Mouse (Mus musculus) urinary bladder, postnatal 10 days (tissue): ENCODE data around the gene Arhgdib.

Experiments
- DNase-seq: peaks from one replicate; pipeline ENCODE4 v3.0.0; 2022; ENCODE audit warnings: low spot score

Arhgdib gene

DNA sequence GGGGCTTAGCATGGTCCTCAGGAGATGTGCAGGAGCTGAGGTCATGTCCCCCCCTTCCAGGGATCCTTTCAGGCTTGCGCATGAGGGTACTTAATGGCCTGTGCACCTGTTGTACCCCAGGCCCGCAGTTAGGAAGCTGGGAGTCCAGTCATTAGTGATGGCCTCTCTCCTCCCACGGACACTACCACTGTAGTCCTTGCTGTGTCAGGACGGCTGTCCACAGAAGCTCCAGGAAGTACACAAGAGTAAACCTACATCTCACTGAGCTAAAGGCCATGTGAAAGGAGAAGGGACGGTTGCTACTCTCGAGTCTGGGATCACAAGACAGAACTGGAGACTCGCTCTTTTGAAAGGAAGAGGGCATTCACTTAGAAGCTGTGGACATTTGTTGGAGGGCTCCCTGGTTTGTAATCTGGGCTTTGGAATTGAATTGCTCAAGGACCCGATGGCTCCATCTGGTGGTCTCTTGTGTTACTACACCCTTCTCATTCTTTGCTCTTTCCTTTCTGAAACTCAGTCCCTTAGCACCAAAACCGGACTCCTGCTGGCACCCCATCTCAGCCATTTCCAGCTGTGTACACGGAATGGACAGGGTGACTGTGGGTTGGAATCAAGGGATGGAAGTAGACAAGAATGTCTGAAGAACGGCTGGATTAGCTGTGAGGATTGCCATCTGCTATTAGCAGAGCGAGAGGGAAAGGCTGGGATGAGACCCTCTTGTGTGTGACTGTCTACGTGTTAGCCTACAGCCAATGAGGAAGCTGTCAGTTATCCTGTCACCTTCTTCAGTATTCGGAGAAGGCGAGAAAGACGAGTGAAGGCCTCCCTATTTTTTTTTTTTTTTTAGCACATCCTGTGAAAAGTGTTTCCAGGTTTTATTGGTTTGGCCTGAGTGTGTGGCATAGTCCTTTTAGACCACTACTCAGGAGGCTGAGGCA, 21.1 kb downstream of the Arhgdib start:
- peak; percentile 24 for DNase-seq

DNA sequence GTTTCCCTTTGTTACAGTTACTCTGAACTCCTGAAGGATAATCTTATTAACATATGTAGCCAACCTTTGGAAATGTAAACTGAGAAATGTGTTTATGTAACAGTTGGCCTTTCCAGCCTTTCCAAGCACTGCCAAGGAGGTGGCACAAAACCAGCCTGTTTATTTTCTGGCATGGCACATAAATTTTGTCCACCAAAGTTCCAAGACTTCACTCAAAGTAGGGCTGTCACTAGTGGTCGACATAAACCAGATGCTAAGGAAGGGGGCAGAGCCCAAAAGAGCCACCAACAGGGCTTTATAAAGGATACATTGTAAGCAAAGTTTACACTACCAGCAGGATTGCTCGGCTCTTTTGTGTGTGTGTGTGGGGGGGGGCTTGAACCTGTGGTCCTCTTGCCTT, 23.8 kb downstream of the Arhgdib start:
- DNase-seq, result no peak

DNA sequence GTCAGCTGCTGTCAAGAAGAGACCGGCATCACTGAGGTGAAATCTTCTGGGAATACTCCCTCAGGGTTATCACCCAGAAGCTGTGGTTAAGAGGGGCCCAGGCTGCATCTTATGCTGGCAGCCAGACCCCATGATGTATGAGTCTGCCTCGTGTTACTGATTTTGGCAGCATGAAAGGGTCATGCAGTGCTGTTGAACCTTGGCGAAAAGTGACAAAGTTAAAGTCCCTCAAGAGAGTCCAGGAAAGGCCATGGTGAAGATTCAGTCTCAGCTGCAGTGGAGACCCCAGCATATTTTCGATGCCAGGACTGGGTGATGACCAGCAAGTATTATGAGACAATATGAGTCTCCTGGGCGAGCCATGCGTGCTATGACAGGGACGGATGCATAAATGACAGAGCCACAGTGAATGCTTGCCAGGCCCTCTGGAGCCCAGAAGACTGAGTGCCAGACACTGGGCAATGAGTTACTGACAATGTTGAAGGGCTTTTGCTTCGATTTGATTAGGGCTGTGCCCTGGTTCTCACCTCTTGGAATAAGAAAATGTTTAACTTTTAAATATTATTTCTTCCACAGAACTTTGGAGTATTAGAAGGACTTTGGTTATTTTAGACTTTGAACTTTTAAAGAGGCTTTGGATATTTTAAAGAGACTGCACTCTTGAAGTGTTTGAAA, 25.8 kb downstream of the Arhgdib start:
- no peak for DNase-seq

DNA sequence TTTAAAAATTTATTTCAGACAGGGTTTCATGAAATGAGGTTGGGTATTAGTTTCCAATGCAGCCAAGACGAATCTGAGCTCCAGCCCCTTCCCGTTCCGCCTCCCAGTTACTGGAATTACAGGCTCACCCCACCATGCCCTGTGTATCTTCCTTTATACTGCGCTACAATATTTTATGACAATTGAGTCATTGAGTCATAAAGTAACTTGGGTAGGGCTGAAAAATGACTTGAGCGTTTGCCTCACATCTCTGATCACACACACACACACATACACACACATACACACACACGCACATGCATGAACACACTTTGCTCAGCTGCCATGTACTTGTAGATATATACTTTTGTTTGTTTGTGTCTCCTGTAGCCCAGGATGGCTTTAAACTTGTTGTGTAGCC, 27.5 kb downstream of the Arhgdib start:
- no peak for DNase-seq

DNA sequence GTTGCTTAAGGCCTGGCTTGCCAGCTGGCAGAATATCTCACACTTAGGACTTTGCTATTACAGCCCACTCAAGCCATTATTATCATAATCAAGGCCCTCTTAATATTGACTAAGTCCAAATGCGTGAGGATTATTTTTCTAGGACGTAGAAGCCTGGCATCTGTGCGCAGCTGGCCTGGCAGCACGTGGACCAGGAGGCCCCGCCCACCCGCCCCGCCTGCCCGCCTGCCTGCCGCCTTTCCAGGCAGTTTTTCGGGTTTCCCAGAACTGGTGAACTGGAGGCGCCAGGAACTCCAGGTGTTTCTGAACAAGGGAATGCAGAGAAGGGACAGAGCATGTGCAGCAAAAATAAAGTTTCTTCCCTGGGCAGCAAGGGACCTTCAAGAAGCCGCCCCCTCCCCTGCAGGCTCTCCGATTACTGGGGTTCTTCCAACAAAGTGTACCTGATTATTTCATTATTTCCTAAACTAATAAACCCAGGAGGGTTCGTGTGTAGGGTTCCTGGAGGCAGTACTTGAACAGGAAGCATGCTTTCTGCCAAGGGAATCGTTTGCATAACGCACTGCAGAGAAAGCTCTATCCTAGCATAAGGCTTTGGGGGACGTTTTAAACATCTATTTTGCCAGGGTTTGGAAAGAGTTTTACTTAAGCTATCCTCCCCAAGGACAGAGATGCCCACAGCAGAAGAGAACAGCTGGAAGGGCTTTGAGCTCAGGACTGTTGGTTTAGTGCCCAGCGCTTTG, 28.1 kb downstream of the Arhgdib start:
- DNase-seq, result no peak

DNA sequence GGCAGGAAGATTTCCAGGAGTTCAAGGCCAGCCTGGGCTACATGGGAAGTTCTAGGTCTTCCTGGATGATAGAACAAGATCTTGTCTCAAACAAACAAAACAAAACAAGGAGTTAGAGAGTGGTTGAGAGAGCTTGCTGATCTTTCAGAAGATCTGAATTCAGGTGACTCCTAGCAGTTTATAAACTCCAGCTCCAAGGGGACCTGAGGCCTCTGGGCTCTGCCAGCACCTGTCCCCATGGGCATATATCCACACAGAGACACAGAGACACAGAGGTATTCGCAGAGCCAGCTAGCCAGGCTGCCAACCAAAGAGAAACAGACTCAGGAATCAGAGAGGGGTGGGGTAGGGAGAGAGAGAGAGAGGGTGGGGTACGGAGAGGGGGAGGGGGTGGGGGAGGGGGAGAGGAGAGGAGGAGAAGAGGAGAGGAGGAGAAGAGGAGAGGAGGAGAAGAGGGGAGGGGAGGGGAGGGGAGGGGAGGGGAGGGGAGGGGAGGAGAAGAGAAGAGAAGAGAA, 28.9 kb downstream of the Arhgdib start:
- no peak for DNase-seq

DNA sequence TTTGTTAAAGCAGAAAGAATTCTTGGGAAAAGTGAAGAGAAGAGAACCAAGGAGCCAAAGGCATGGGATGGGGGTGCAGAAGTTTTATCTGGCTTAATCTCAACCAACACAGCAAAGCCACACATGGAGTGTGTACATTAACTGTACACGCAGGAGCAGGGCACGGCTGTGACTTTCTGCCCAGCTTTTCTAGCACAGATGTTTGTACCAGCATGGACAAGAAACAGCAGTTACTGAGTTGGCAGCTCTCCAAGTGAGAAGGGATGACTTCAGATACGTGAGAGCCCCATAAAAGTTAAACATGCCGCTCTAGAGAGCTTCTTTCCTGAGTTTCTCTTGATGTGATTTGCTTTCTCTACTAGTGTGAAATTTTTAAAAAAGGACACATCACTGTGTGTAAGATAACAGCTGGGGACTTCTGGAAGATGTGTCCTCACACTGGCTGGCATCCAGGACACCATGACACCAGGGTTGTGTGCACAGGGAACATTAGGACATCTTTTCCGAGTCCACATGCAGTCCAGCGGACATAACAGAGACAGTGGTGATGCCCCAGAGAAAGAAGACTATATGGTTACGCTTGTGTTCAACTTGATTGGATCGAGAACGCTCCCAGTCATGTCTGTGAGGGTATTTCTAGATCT, 31.3 kb downstream of the Arhgdib start:
- DNase-seq, result no peak

DNA sequence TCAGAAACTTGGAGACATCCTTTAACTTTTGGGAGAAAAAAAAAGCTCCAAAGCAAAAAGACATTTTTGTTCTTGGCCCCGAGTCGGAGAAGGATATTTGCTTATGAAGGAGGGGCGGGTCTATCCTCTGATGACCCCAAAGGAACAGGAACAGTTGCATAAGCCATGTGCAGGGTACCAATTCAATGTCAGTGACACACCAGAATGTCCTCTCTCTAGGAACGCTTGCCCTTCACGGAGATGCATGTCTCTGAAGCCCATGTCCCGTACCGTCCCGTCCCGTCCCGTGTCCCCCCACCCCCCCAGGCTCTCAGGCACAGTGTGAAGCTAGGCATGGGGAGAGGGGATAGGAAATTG, 34.8 kb downstream of the Arhgdib start:
- DNase-seq, result no peak

DNA sequence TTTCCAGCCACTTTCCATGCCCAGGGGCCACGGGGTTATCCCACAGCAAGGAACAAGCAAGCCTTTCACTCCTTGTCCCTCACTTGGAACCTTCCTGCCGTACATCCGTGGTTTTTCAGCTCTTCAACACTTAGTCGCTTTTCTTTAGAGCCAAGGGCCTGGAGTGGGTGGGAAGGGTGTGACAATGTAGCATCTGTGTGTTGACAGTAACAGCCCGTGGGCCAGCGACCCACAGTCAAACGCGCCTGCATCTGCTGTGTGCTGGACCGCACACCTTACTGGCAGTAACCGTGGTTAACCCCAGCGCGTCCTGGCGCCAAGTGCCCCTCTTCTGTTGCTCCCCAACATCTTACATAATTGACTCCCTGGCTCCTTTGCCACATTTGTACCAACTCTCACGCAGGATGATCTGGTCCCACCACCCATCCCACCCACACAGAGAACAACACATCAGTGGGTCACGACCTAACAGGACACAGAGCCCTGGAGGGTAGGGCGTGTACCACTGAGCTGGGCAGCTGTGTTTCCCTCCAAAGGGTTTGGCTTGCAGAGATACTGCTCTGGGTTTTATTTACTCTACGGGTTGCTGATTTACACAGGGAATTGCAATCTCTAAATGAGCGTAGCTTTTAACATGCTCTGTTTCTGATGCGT, 35.3 kb downstream of the Arhgdib start:
- no peak for DNase-seq

DNA sequence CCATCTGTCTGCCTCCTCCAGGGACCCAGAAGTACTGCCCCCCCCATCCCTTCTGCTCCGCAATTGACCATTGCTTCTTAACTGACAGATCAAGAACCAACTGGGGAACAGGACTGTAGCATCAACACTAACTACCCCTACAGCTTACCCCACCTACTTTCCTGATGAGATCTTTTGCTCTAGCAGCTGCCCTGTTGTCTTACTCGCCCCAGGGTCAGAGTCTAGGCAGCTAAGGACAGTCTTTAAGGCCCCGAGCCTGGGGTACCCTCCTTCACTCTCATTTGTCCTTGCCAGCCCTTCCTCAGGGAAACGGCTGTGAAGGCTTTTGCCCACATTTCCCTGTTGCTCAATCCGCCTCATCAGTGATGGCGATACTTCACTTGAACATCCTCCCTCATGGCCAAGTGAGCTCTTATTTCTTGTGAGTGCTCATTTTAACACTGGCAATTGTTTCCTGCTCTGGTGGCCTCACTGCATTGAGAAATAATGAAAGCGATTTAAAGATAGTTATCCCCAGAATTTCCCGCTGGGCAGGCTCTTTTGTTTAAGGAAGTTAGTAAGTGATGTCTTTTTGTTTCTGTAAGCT, 37.7 kb downstream of the Arhgdib start:
- no peak for DNase-seq

DNA sequence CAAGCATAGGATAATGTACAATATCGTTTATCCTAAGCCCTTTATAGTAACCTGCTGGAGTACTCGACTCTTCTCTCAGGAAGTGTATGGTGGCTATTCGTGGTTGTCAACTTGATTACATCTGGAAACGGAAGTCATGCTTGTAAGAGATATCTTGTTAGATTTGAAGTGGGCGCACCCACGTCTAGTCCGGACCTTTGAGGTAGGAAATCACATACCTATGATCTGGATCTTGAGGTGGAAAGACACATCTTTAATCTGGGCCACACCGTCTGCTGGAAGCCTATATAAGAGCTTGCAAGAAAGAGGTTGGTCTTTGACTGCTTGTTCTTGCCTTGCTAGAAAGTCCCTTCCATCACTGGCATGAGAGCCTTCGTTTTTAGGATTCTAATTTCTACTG, 39.2 kb downstream of the Arhgdib start:
- no peak for DNase-seq

DNA sequence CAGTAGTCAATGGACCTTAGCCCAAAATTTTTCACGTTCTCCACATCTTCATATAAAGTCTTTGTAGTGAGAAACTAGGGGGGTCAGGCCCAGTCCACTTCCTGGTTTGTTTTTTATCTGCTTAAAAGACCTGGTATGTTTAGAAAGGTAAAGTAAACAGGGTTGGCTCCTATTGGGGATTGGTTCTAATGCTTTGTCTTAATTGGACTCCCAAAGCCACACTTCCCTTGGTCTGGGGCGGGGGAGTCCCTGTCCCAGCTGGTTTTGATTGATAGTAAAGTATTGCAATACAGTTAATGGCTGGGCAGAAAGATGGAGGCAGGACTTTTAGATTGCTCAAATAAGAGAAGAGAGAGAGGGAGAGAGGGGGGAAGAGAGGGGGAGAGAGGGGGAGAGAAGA, 40.7 kb downstream of the Arhgdib start:
- DNase-seq, result no peak

DNA sequence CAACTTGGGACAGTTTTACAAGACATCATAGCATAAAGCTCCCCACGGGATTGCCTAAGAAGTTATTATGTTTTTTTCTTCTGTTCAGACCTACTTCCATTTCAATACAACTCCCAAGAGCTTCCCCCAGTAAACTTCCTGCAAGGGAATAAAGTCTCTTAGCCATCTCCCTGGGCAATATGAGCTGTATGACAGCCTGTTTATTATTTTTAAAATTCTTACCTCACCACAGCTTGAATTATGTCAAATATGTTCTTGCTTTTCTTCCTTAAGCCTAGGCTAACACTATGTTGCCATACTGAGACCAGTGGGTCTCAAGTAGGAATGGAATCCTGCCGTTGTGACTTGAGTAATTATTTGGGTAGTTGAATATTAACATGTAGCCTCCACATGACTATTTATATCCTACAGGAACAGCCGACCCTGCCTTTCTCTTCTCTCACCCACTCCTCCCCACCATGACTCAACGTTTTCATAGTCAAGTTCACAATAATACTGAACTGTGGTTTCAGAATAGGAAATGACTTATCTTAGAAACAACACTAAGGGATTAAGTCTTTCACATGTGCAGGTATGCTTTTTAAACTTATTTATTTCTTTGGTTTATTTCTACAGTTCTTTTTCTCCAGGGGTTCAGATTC, 41.2 kb downstream of the Arhgdib start:
- no peak for DNase-seq

DNA sequence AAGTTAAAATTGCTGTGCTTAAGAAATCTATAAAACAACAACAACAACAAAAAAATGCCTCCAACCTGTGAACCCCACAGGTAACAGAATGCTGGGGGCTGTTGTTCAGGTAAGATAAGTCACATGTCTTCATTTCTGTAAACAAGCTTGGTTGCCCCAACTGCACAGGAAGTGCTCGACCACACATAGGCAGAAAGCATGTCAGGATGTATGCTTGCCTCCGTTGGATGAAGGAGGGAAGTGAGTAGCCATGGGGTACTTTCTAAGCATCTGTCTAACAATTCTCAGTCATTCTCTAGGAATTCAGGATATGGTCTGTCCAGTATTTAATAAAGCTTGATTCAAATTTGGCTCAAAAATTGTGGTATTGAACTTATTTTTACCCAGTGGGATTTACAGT, 42.7 kb downstream of the Arhgdib start:
- no peak for DNase-seq

DNA sequence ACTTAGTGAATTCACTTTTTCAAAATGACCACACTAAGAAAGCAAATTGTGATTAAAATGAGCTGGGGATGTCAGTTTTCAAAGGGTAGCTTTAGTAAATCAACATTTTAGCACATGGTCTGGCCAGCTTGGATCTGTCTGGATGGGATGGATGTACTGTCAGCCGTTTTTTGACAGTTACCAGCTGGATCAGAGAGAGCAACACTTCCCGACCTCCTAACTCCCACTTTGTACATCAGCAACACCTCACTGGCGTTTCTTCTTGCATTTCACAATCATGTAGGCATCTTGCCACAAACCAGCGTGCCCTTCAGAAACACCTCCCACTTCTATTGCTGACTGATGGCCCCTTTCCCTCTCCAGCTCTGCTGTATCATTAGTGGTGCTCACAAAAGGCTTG, 43.5 kb downstream of the Arhgdib start:
- no peak for DNase-seq

DNA sequence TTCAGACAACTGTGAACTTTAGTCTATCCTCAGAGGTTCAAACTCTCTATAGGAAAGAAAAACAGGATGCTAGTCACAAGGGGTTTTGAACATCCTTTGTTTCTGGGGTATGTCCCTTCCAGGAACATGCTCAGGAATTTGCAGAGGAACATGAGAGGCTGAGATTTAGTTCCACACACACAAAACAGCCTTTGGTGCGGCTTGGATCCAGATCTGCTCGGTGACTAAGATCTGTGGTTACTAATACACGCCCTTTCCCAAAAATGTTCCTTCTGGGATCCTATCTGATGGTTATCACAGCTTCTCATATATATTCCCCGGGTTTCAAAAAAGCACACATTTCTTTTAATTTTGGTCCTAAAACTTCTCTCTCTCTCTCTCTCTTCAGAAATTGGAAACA, 43.9 kb downstream of the Arhgdib start:
- no peak for DNase-seq

DNA sequence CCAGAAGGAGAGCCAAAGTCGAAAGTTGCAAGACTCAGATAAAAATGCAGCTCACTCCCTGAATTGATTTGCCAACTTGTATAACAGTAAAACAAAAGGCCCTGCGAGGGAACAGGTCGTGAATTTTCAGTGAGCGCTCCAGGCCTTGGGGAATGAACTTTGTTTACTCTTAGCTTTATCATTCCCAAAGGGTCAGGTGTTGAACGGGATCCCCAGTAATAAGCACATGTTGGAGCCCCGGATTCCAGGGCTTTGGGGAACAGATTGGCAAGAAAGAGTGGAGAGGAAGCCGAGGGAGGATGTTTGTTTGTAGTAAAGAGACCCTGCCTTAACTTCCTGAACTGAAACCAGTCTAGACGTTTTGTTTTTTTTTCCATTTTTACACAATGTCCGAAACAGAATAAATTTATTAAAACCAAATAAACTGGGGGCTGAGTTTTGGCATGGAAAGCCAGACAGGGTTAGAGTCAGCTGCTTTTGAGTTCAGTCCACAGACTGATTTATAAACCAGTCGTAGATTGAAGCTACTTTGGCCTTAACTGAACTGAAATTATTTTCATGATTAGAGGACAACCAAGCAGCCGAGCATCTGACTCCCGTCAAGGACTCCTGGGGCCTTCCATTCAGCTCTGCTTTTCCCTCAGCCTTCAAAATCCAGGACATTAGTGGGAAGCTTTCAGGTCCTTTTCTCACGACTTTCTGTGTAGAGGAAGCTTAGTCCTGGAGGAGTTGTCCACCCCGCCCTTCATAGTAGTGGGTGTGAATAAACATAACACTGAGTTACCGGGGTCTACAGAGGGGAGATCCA, 47.0 kb downstream of the Arhgdib start:
- DNase-seq, result no peak

DNA sequence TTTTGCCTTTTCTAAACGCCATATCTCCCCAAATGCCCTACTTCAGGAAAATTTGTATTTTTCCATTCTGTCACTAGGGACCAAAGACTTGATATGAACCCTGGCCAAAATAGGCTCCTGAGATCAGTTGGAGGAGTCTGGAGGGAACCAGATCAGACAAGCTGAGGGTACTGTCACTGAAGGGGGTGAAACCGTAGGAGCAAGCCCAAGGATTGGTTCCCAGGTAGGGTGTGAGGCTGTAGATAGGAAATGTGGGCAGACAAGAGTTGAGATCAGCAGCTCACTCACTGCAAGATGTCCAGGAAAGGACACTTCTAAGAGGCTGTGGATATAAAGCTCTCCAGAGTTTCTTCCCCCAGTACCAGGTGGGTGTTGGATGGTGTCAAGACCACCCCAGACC, 49.7 kb downstream of the Arhgdib start:
- DNase-seq, result no peak

DNA sequence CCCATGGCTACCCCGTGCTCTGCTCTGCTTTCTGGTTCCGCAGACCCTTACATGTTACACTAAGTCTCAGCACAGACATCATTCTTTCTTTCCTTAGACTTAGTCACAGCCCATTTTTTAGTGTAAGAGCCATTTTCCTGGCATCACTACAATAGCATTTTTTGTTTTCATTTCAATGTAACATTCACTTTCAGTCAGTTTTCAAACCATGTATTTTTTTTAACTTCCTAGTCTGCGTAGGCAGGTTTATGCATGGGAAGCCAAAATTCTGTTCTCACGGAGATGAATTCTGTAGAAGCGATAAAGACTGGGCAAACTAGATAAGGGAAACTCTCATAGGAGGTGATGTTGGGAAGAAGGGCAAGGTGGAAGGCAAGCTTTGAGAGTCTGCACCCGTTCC, 52.1 kb downstream of the Arhgdib start:
- DNase-seq, result no peak

DNA sequence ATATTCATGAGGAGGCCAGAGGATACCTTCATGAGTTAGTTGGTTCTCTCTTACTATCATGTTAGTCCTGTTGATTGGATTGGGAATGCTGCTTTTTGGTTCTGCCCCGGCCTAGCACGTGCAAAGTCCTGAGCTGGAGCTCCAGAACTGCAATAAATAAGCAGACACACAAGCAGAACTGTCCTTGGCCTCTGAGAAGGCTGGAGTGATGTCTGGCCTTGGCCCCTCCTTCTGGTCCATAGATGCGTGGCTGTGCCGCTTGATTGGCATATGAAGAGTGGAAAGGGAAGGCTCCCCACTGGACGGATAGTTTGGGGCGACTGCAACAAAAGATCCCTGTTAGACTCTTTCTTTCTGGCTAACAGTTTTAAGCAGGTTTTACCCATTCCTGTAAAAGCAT, 52.6 kb downstream of the Arhgdib start:
- no peak for DNase-seq
